Mouse (Mus musculus): ENCODE measurements around the gene Map3k9. TPM values are rescaled to one million over a fixed set of nuclear protein-coding genes. Genes with fewer than 3 reads are reported as not detected.

Map3k9 gene
- polyA plus RNA-seq, 1 experiment from 2014 or later = 1.3 TPM

DNA sequence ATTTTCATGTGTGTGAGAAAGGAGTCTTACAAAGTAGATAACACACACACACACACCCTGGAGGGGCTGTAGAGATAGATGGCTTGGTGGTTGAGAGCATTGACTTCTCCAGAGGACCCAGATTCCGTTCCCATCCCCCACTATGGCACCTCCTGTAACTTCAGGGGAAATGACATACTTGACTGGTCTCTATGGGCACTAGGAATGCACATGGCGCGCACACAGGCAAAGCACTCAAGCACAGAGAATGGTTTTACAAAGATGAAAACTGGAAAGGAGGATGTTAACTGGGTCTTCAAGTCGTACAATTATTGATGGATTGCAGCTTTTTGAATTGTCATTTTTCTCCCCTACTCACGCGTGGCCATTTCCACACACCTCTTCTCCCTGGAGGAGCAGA lies 1.6 kb upstream of the Map3k9 start:
- Histone ChIP-seq H3K9me3 (no peaks in the 10 kb centered on the region), H3K4me2 (no peak overlapping the region), H3K4me3 (no peak overlapping the region), H3K4me1 (peaks cover 10% of the 10 kb centered on the region), H3K27me3 (peaks cover 53% of the 10 kb centered on the region), H3K27ac (no peak overlapping the region), H3K36me3 (no peaks in the 10 kb centered on the region), H3K9ac (no peak overlapping the region)
- ATAC-seq (ENCODE audit: insufficient number of reproducible peaks, insufficient read depth, low FRiP score, low TSS enrichment, low read depth) = no peak
- WGBS = 91% methylated on average over 6 of the region's 6 CpGs

DNA sequence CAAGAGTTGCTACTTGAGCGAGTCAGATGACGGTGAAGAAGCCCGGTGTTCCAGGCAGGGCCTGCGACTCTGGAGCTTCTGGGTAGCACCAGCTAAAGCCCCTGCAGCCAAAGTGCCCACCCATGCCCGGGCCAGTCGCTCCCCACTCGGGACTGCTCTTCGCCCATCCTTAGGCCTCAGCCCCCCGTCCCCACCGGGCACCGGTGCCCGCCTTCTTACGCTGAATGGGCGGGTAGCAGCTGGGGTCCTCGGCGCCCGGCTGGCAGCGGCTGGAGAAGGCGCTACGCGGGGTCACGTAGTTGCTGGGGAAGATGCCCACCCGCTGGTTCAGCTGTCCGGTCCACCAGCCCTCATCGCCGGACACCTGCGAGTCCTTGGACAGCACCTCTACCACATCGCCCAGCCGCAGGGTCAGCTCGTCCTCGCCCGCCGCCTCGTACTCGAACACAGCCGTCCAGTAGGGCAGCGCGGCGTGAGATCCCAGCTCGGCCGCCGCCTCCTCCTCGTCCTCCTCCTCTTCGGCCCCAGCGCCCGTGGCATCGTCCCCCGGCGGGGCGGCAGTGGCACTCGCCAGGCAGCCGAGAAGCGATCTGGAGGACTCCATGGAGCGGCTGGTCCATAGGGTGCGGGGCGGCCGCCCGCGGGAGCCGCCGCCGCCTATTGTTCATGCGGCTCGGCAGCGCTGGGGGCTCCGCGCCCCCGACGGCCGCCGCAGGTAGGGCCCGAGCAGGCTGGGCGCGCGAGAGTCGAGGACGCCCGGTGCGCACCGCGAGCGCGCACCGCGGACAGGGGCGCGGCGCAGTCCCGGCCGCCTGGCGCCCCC lies 493 bp downstream of the Map3k9 start:
- Histone ChIP-seq H3K27ac (peak overlapping the region; percentile 14; the same call in 1 of the 2 replicates), H3K9ac (peak overlapping the region; percentile 74), H3K4me3 (peak overlapping the region; percentile 63), H3K9me3 (no peaks in the 10 kb centered on the region), H3K27me3 (peaks cover 56% of the 10 kb centered on the region), H3K4me2 (peak overlapping the region; percentile 93), H3K4me1 (peaks cover 10% of the 10 kb centered on the region), H3K36me3 (no peaks in the 10 kb centered on the region)
- ATAC-seq (ENCODE audit: insufficient number of reproducible peaks, insufficient read depth, low FRiP score, low TSS enrichment, low read depth) = peak; percentile 63; the same call in 1 of the 2 replicates
- WGBS = under 1% methylated on average over 71 of the region's 91 CpGs

DNA sequence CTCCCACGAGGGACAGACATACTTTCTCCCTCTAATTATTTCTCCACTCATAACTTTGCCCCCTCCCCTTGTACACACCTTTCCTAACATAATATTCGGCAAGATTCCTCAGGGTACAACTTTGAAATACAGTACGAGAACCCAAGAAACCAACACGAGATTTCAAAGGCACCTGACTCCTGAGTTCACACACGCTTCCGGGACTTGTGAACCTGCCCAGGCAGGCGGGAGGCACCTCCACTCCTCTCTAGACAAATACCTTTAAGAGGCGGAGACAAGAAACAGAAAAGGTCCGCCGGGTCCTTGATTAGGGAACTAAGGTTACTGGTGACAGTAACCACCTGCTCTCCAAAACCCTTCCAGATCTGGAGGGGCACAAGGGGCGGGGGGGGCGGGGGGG lies 1.1 kb downstream of the Map3k9 start:
- WGBS = 8% methylated on average over 12 of the region's 12 CpGs
- no peak overlapping the region for H3K9ac ChIP-seq
- ATAC-seq (ENCODE audit: insufficient number of reproducible peaks, insufficient read depth, low FRiP score, low TSS enrichment, low read depth) = no peak

DNA sequence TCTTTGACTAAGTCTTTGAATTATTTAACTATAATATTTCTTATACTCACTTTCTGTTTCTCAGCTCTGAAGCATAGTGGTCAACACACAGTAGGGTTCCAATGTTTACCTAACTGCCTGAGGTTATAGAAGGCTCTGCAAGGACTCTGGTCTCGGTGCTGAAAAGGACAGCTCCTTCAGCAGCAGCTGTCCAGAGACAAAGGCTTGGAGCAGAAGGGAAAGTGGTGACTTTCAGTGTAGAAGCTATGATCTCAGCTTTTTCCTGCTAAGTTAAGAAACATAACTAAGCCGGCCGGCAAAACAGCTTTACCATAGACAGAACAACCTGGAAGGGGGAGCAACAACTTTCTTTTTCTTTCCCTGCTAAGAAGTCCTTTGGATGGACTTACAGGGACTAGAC lies 4.8 kb downstream of the Map3k9 start:
- Histone ChIP-seq H3K27me3 (peaks cover 34% of the 10 kb centered on the region), H3K4me1 (peaks cover 6% of the 10 kb centered on the region), H3K9me3 (no peaks in the 10 kb centered on the region), H3K4me2 (no peak overlapping the region), H3K36me3 (no peaks in the 10 kb centered on the region), H3K9ac (no peak overlapping the region), H3K27ac (no peak overlapping the region), H3K4me3 (no peak overlapping the region)
- ATAC-seq (ENCODE audit: insufficient number of reproducible peaks, insufficient read depth, low FRiP score, low TSS enrichment, low read depth) = no peak
- WGBS = 45% methylated on average over 3 of the region's 3 CpGs

More for the DNA sequence above, 1.1 kb downstream of the Map3k9 start:
- peak overlapping the region; percentile 63 for H3K4me3 ChIP-seq
- H3K9me3 ChIP-seq = no peaks in the 10 kb centered on the region
- peaks cover 10% of the 10 kb centered on the region for H3K4me1 ChIP-seq
- no peaks in the 10 kb centered on the region for H3K36me3 ChIP-seq
- H3K4me2 ChIP-seq = peak overlapping the region; percentile 93
- H3K27ac ChIP-seq = 0 out of 2 replicates have a peak overlapping the region, but pooled peaks have one; percentile 14
- H3K27me3 ChIP-seq = peaks cover 54% of the 10 kb centered on the region

DNA sequence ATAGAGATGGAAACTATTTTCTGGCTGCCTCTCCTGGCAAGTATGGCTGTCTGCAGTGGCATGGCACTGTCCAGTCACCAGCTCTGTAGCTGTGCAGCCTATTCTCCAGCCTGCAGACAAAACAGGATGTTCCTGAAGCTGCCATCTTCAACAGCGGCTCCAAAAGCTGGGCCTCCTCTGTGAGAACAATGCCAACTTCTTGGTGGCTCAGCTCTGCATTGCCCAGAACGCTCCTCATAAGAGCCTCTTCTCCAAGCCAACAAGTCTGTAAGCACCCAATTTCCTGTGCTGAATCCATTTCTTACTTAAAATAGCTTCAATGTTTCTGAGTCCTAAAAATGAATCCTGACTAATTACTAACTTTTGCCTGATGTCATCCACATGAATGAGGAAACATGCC lies 5.3 kb downstream of the Map3k9 start:
- H3K9me3 ChIP-seq = no peaks in the 10 kb centered on the region

DNA sequence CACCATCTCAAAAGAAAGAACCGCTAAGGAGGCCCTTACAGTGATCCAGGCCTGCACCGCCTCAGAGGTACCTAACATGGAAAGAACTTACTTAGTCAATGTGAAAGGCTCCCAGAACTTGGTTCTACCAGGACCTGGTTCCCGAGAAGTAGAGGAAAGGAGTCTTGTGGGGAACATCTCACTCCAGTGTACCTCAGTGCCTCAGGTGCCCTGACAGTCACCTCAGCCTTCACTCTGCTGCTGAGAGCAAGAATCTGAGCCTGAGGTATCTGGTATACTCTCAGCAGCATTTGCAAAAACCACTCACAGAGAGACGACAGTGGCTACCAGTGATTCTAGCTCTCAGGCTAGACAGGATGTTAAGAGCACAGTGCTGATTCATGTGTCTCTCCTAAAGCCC lies 6.8 kb downstream of the Map3k9 start:
- peaks cover 17% of the 10 kb centered on the region for H3K27me3 ChIP-seq
- no peak overlapping the region for H3K27ac ChIP-seq
- H3K4me2 ChIP-seq = no peak overlapping the region
- H3K36me3 ChIP-seq = no peaks in the 10 kb centered on the region
- H3K4me1 ChIP-seq = no peaks in the 10 kb centered on the region
- 87% methylated on average over 4 of the region's 4 CpGs for WGBS
- H3K4me3 ChIP-seq = no peak overlapping the region
- no peak for ATAC-seq (ENCODE audit: insufficient number of reproducible peaks, insufficient read depth, low FRiP score, low TSS enrichment, low read depth)
- H3K9ac ChIP-seq = no peak overlapping the region
- H3K9me3 ChIP-seq = no peaks in the 10 kb centered on the region

More for the DNA sequence above, 5.3 kb downstream of the Map3k9 start:
- no peak overlapping the region for H3K9ac ChIP-seq
- H3K27ac ChIP-seq = no peak overlapping the region
- no peak overlapping the region for H3K4me3 ChIP-seq
- 87% methylated on average over 2 of the region's 2 CpGs for WGBS
- no peak overlapping the region for H3K4me2 ChIP-seq
- peaks cover 5% of the 10 kb centered on the region for H3K4me1 ChIP-seq
- ATAC-seq (ENCODE audit: insufficient number of reproducible peaks, insufficient read depth, low FRiP score, low TSS enrichment, low read depth) = no peak
- H3K36me3 ChIP-seq = no peaks in the 10 kb centered on the region
- peaks cover 30% of the 10 kb centered on the region for H3K27me3 ChIP-seq

DNA sequence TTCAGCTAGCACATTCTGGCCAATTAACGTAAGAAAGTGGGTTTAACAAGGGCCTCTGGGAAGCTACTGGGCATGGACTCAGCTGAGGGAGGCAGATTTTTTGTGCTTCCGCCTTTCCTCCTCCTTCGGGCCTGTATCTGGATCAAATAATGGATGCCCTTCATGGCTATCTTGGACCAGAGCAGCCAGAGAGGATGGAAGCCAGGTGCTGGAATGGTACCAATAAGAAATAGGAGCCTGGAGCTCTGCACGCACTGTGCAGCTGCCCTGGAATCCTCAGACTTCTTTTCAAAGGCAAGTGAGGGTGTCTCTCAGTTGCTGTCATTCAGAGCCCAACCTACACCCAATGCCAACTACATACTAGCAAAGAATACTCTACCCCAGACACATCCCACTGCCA lies 11.5 kb downstream of the Map3k9 start:
- H3K27ac ChIP-seq = no peak overlapping the region
- H3K4me1 ChIP-seq = no peaks in the 10 kb centered on the region
- no peaks in the 10 kb centered on the region for H3K36me3 ChIP-seq
- no peak for ATAC-seq (ENCODE audit: insufficient number of reproducible peaks, insufficient read depth, low FRiP score, low TSS enrichment, low read depth)
- no peak overlapping the region for H3K9ac ChIP-seq
- H3K4me2 ChIP-seq = no peak overlapping the region
- no peak overlapping the region for H3K4me3 ChIP-seq
- 69% methylated on average over 4 of the region's 4 CpGs for WGBS
- no peaks in the 10 kb centered on the region for H3K9me3 ChIP-seq
- H3K27me3 ChIP-seq = no peaks in the 10 kb centered on the region

DNA sequence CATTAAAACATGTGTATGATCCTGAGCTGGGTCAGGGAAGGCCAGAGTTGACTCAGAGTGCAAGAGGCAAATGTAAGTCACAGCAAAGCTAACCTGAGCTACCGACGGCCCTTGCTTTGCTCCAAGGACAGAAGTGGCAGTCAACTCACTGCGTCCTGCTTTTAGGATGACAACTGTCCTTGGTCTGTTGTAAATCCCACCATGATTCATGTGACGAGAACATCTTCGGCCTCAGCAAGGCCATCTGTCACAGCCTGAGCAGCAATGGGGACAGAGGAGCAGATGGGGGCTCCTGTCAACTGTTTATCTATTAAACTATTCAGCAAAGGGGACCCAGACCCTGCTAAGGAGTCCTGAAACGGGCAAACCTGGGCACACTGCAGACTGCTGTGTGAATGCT lies 15.6 kb downstream of the Map3k9 start:
- H3K4me3 ChIP-seq = no peak overlapping the region
- no peak for ATAC-seq (ENCODE audit: insufficient number of reproducible peaks, insufficient read depth, low FRiP score, low TSS enrichment, low read depth)
- no peaks in the 10 kb centered on the region for H3K4me1 ChIP-seq
- H3K9ac ChIP-seq = no peak overlapping the region
- H3K27ac ChIP-seq = no peak overlapping the region
- 88% methylated on average over 6 of the region's 6 CpGs for WGBS
- H3K4me2 ChIP-seq = no peak overlapping the region
- H3K27me3 ChIP-seq = no peaks in the 10 kb centered on the region
- no peaks in the 10 kb centered on the region for H3K36me3 ChIP-seq
- no peaks in the 10 kb centered on the region for H3K9me3 ChIP-seq

DNA sequence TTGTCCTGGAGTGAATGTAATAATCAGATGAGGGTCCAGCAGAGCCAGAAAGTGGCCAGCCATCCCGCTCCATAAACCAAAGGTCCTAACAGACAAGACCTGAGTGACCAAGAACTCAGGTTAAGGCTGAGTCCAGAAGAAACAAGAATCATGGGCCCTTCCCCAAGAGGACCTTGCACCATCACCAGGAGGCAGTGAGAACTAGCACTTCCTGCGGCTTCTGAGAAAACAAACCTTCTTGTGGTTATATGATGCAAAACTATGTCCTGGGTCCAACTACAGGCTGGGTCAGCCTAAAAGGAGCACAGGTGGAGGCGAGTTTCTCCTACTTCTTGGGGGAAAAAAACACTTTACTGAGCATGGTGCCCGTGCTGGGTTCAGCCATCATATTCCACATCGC lies 16.6 kb downstream of the Map3k9 start:
- H3K27me3 ChIP-seq = no peaks in the 10 kb centered on the region
- H3K27ac ChIP-seq = no peak overlapping the region
- no peaks in the 10 kb centered on the region for H3K36me3 ChIP-seq
- H3K4me2 ChIP-seq = no peak overlapping the region
- 91% methylated on average over 5 of the region's 5 CpGs for WGBS
- no peaks in the 10 kb centered on the region for H3K9me3 ChIP-seq
- no peak overlapping the region for H3K4me3 ChIP-seq
- no peaks in the 10 kb centered on the region for H3K4me1 ChIP-seq
- ATAC-seq (ENCODE audit: insufficient number of reproducible peaks, insufficient read depth, low FRiP score, low TSS enrichment, low read depth) = no peak
- H3K9ac ChIP-seq = no peak overlapping the region

DNA sequence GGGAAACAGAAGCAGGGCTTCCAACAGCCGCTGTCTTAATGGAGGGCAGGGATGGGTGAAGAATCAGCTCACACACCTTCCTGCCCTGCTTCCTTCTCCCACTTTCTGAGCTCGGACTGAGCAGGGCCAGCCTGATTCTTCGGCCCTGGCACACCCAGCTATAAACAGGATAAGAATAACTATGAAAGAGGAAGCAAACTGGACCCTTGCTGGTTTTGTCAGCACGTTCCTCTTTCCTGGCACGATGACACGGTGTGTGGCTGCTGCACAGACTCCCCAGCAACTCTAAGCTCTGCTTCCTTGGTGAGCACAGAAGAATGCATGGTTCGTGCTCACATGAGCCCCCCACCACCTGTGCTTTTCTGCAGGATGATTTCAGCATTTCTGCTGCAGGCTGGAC lies 26.3 kb downstream of the Map3k9 start:
- H3K27me3 ChIP-seq = no peaks in the 10 kb centered on the region
- no peaks in the 10 kb centered on the region for H3K36me3 ChIP-seq
- no peaks in the 10 kb centered on the region; the same call in 1 of the 2 replicates for H3K4me1 ChIP-seq
- H3K4me3 ChIP-seq = no peak overlapping the region
- H3K4me2 ChIP-seq = no peak overlapping the region
- H3K27ac ChIP-seq = no peak overlapping the region
- no peak overlapping the region for H3K9ac ChIP-seq
- no peak for ATAC-seq (ENCODE audit: insufficient number of reproducible peaks, insufficient read depth, low FRiP score, low TSS enrichment, low read depth)
- no peaks in the 10 kb centered on the region for H3K9me3 ChIP-seq
- 62% methylated on average over 7 of the region's 7 CpGs for WGBS

DNA sequence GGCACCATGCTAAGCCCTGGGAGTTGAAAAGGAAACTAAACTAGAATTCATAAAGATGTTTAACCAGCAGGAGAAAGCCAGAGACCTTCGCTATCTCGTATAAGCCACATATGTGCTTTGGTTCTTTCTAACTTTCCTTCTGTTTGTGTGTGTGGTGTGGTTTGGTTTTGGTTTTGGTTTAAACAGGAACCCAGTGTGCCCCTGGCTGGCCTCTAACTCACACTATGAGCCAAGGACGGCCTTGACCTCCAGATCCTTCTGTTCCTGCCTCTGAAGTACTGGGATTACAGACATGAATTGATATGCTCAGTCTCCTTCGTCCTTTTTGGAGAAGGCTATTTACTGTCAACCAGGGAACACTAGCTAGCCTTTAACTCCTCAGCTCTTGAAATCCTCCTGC lies 29.9 kb downstream of the Map3k9 start:
- Histone ChIP-seq H3K9me3 (no peaks in the 10 kb centered on the region), H3K4me3 (no peak overlapping the region), H3K36me3 (no peaks in the 10 kb centered on the region), H3K4me2 (no peak overlapping the region), H3K9ac (no peak overlapping the region), H3K27me3 (no peaks in the 10 kb centered on the region), H3K4me1 (peaks cover 6% of the 10 kb centered on the region; the same call in 1 of the 2 replicates), H3K27ac (no peak overlapping the region)
- 74% methylated on average over 4 of the region's 4 CpGs for WGBS
- ATAC-seq (ENCODE audit: insufficient number of reproducible peaks, insufficient read depth, low FRiP score, low TSS enrichment, low read depth) = no peak

DNA sequence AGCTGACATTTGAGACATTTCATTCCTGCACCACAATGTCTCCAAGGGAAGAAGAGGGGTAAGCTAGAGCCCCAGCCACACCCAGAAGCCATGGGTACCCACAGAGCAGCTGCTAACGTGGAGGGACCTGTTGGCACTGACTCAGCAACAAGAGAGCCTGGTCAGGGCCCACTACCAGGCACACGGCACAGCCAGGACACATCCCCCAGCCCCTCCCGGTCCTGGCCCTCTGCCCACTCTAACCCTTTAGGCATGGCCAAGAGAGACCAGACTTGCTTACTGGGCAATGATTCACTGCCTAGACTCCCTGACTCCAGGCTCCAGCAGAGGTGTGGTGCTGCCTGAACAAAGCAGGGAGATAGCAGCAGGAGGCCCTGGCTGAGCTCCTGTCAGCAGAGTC lies 32.1 kb downstream of the Map3k9 start:
- WGBS = 73% methylated on average over 3 of the region's 3 CpGs
- no peak overlapping the region; the same call in 1 of the 2 replicates for H3K27ac ChIP-seq

More for the DNA sequence above, 32.1 kb downstream of the Map3k9 start:
- no peaks in the 10 kb centered on the region for H3K27me3 ChIP-seq
- no peak overlapping the region for H3K4me2 ChIP-seq
- no peak overlapping the region for H3K4me3 ChIP-seq
- H3K4me1 ChIP-seq = peaks cover 6% of the 10 kb centered on the region; the same call in 1 of the 2 replicates
- ATAC-seq (ENCODE audit: insufficient number of reproducible peaks, insufficient read depth, low FRiP score, low TSS enrichment, low read depth) = no peak
- no peak overlapping the region for H3K9ac ChIP-seq
- no peaks in the 10 kb centered on the region for H3K36me3 ChIP-seq
- H3K9me3 ChIP-seq = no peaks in the 10 kb centered on the region
